Mouse (Mus musculus) embryo, embryonic 10.5 days (tissue): Measurements from ENCODE around the gene Erg28.

Experiments used
- DNase-seq: peaks from one replicate; pipeline ENCODE4 v3.0.0-alpha.2; 2015; ENCODE audit warnings: low spot score

Erg28 gene

GRCm38 (mm10) chr12:85813599-85813998 lies 10.8 kb downstream of the Erg28 start:
- no peak for DNase-seq

- no peak for DNase-seq
Observed at GRCm38 (mm10) chr12:85811676-85812075, 12.7 kb downstream of the Erg28 start.

DNA sequence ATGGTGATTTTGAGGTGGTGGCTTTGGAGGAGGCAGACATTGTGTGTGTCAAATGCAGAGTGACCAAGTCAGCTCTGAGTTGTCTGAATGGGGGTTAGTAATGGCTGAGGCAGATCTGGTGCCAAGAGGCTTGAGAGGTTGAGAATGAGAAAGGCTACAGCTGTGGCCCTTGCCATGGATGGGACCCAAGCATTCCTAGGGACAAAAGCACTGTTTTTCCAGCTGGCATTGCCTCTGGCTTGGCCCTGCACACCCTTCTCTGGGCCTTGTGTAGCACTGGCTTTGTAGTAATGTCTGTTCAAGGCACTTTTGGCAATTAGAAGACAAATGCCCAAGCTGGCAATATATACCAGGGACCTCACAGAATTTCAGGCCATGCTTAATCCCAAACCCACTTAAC lies 13.4 kb downstream of the Erg28 start:
- DNase-seq = no peak

DNA sequence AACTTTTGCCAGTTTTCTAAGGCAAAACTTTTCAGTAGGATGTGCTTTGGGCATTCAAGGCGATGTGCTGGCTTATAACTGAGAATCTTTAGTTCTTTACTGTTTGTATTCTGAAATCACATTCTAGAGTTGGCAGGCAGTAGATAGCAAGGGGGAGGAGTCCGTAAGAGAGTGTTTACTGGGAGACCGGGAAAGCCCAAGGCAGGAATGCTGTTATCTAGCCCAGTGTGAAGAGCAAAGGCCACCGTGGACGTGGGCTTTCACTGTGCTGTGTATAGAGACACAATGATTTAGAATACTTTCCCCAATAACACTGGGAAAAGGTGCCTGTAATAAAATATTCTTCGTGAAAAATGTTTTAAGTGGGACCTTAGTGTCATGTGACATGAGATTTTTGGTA lies 14.6 kb downstream of the Erg28 start:
- no peak for DNase-seq

GRCm38 (mm10) chr12:85800031-85800430 lies 24.3 kb downstream of the Erg28 start:
- DNase-seq = peak; percentile 4

- no peak for DNase-seq
Observed at GRCm38 (mm10) chr12:85795551-85795950, 28.8 kb downstream of the Erg28 start.

- no peak for DNase-seq
Observed at GRCm38 (mm10) chr12:85794094-85794493, 30.3 kb downstream of the Erg28 start.

DNA sequence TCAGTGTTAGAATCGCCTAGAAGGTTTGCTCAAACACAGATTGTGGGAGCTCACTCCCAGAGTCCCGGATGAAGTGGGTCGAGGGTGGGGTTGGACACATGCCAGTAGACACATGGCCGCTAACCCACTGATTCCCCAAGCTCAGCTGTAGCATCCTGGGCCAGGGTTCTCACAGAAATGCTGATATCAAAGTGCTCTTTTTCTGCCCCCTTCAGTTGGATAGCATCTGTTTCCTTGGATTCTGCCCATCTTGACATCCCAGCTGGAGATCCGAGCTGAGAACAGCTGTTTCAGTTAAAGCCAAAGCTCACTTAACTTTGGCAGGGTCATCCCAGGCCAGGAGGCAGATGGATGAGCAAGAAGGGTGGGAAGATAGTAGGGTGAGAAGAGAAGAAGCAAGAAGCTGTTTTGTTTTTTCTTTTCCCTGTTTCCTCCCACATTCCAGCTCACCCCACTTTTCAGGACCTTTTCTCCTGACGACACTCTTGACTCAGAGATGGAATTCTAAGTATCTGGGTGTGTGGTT lies 31.5 kb downstream of the Erg28 start:
- DNase-seq = peak; percentile 12

- DNase-seq = no peak
Observed at GRCm38 (mm10) chr12:85792158-85792557, 32.2 kb downstream of the Erg28 start.

DNA sequence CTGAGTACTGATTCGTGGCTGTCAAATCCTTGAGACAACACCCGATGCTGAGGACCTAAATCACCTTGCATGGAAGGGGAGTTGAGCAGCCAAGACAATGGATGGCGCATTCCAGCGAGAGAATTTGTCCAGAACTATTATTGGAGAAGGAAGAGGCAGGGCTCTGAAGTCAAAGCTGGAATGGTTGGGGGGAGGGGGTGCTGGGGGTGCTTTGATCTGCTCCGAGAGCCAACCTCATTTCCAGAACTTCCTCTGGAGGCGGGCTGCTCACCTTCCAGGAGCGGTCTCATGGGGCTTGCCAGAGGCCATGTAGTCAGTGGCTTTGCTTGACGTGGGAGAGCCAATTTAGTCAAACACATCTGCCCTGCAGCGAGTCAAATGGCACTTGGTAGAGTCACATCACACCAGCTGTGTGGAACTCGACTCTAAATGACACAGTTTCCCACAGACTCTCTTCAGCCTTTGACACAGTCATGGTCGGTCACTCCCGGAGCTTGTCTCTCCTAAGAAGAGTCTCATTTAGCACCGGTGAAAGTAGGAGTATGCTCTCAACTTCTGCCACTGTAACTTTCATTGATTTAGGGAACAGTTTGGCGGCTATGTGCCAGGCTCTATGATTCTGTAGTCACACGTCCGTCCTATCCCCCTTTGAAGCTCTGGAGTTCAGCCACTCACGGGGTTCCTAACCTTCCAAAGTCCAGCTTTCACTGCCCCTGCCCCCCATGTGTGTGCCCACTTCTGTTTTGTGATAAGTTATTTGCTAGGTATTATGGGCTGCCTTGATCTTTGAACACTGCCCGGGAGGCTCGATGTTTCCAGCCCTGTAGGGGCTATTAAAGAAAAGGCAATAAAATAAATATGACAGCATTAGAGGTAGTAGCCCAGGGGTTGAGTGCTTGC lies 39.2 kb downstream of the Erg28 start:
- DNase-seq = no peak

- no peak for DNase-seq
Observed at GRCm38 (mm10) chr12:85781606-85782005, 42.7 kb downstream of the Erg28 start.

DNA sequence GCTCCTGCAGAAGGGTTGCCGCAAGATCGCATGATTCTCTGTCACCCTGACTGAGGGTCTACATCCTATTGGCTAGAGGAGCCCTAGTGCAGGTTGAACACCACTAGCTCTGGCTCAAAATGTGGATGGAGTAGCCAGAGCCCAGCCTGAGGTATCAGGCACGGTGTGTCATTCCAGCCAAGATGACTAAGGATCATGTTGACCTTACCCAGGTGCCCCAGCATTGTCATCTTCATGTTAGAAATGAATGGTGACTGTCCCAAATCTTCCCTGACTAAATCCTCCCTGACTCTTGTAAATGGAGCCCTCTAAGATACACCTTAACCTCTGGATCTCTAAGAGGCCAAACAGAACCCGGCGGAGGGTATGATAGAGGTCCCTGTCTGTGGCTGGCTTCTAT lies 44.6 kb downstream of the Erg28 start:
- no peak for DNase-seq

DNA sequence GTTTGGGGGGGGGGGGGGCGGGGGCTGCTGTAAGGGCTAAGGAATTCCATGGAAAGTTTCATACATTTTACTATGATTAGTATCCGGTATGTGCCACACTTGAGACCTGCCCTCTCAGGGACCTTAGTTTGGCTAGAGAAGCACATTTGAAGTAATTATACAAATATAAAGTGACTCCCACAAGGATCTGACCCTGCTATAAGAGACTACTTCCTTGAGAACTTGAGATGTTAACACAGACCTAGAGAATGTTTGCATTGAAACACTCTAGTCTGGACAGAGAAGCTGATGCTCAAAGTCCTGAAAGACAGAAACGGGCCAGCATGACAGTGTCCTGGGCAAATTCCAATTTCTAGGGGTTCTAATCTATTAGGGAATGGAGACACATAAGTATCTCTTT lies 45.4 kb downstream of the Erg28 start:
- no peak for DNase-seq

DNA sequence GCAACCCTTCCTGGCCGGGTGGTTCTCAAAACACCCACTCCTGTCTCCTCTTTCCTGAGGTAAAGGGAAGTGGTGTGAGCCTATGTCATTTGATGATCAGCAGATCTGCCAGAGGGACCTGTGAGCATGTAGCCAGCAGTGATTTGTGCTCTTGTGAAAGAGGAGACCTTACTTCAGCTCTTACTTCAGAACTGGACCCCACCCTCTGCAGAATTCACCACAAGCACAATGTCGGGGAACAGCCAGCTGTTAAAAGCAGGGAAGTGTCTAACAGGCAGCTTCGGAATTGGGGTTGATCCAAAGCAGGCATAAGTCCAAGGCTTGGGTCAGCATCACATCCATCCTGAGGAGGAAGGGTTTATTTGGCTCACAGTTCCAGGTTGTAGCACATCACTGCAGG lies 53.0 kb downstream of the Erg28 start:
- no peak for DNase-seq

DNA sequence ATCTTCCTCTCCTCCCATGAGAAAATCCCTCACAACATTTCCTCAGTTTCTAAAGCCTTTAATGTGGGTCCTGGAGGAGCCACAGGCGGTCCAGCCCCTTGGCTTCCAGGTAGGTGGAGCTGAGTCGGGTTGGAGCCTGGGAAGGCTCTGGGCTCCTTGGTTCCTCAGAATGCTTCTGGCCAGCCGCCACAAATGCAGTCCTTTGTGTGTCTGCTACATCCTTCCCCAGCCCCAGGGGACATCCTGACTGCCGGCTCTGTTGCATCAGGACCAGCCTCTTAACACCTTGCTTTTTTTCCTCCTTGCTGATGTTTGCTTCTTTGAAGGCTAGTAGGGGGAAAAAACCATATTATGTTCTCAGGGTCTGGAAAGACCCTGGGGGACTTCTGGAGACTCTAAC lies 56.6 kb downstream of the Erg28 start:
- no peak for DNase-seq

DNA sequence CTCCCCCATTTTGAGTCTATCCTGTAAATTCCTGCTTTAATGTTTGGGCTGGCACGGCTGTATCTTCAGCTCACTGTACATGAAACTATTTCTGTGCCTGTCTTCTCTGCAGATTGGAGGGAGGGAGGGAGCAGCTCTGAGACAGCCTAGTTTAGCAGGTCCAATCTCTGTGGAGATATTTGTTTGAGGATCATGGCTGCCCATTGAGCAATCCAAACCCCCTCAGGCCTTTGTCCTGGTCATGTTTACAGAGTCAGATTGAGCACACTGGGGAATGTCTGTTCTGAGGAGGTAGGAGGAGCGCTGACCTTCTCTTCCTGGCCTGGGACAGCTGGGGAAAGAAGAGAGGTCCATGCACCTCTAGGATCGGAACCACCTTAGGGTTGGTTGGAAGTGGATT lies 58.1 kb downstream of the Erg28 start:
- DNase-seq = no peak
